Mouse (Mus musculus): ENCODE data around the gene Rbm5. TPM values are rescaled to one million over a fixed set of nuclear protein-coding genes. Genes with fewer than 3 reads are reported as not detected.
A peak's percentile ranks its signal among the peaks of the same experiment; 100 is the strongest.

The Rbm5 gene
- polyA plus RNA-seq, 1 experiment from 2014 or later: 119 TPM

- TF ChIP-seq EP300 (IDR thresholded peaks at IDR 0.05): no peak
- TF ChIP-seq CTCF (IDR thresholded peaks at IDR 0.05): no peak
- Histone ChIP-seq H3K27ac (ENCODE audit: low read length) (peak overlapping the region; percentile 81), H3K27me3 (replicated peaks; ENCODE audit: insufficient read depth, low read length) (no peaks in the 10 kb centered on the region), H3K4me3 (ENCODE audit: low read depth, low read length) (peak overlapping the region; percentile 54), H3K9ac (replicated peaks; ENCODE audit: low read depth) (peak overlapping the region; percentile 65), H3K36me3 (ENCODE audit: insufficient read depth, low read length) (peaks cover 7% of the 10 kb centered on the region; the same call in 1 of the 2 replicates), H3K4me1 (ENCODE audit: insufficient read depth, low read depth, low read length) (peaks cover 40% of the 10 kb centered on the region), H3K4me2 (replicated peaks; ENCODE audit: low read depth, low read length) (peak overlapping the region; percentile 80), H3K9me3 (ENCODE audit: low read length) (no peaks in the 10 kb centered on the region)
- 4% methylated on average over 17 of the region's 17 CpGs for WGBS
- ATAC-seq (no peak), DNase-seq (ENCODE audit: low spot score) (no peak)
Measured at GRCm38 (mm10) chr9:107707701-107708438, 62.9 kb downstream of the Rbm5 start.

DNA sequence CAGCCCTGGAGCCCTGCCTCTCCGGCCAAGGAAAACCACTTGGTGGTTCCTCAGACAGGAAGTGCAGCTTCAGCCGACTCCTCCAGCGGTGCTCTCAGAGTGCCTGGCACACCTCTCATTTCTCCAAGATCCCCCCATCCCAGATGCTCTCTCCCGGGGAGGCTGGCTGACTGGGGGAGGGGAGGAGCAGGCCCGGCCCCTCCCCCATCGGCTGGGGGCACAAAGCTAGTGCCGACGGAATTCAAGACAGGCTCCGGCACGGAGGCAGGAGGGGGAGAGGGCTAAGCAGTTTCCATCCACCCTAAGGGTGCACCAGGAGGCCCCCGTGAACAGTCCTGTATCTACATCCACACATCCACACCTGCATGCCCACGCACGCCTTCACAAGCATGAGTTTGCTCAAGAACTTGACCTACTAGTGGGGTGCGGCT, 64.0 kb downstream of the Rbm5 start:
- DNase-seq (ENCODE audit: low spot score) (peak; percentile 48), ATAC-seq (no peak)
- WGBS: 3% methylated on average over 14 of the region's 14 CpGs
- Histone ChIP-seq H3K36me3 (ENCODE audit: insufficient read depth, low read length) (peaks cover 7% of the 10 kb centered on the region; the same call in 1 of the 2 replicates), H3K27ac (ENCODE audit: low read length) (peak overlapping the region; percentile 81; the same call in 1 of the 2 replicates), H3K27me3 (replicated peaks; ENCODE audit: insufficient read depth, low read length) (no peaks in the 10 kb centered on the region), H3K4me3 (ENCODE audit: low read depth, low read length) (peak overlapping the region; percentile 54), H3K4me1 (ENCODE audit: insufficient read depth, low read depth, low read length) (peaks cover 46% of the 10 kb centered on the region), H3K4me2 (replicated peaks; ENCODE audit: low read depth, low read length) (peak overlapping the region; percentile 80), H3K9ac (replicated peaks; ENCODE audit: low read depth) (peak overlapping the region; percentile 26; the same call in 1 of the 2 replicates), H3K9me3 (ENCODE audit: low read length) (no peaks in the 10 kb centered on the region)
- no peak for TF ChIP-seq EP300 (IDR thresholded peaks at IDR 0.05)

GRCm38 (mm10) chr9:107703337-107704122, 67.3 kb downstream of the Rbm5 start:
- 42% methylated on average over 14 of the region's 14 CpGs for WGBS
- DNase-seq (ENCODE audit: low spot score) (peak; percentile 60), ATAC-seq (no peak)
- Histone ChIP-seq H3K9me3 (ENCODE audit: low read length) (no peaks in the 10 kb centered on the region), H3K4me1 (ENCODE audit: insufficient read depth, low read depth, low read length) (peaks cover 67% of the 10 kb centered on the region), H3K9ac (replicated peaks; ENCODE audit: low read depth) (no peak overlapping the region), H3K27me3 (replicated peaks; ENCODE audit: insufficient read depth, low read length) (no peaks in the 10 kb centered on the region), H3K4me3 (ENCODE audit: low read depth, low read length) (no peak overlapping the region), H3K36me3 (ENCODE audit: insufficient read depth, low read length) (peaks cover 7% of the 10 kb centered on the region; the same call in 1 of the 2 replicates), H3K27ac (ENCODE audit: low read length) (peak overlapping the region; percentile 87), H3K4me2 (replicated peaks; ENCODE audit: low read depth, low read length) (no peak overlapping the region)
- TF ChIP-seq EP300 (IDR thresholded peaks at IDR 0.05): no peak
- no peak for TF ChIP-seq CTCF (IDR thresholded peaks at IDR 0.05)

DNA sequence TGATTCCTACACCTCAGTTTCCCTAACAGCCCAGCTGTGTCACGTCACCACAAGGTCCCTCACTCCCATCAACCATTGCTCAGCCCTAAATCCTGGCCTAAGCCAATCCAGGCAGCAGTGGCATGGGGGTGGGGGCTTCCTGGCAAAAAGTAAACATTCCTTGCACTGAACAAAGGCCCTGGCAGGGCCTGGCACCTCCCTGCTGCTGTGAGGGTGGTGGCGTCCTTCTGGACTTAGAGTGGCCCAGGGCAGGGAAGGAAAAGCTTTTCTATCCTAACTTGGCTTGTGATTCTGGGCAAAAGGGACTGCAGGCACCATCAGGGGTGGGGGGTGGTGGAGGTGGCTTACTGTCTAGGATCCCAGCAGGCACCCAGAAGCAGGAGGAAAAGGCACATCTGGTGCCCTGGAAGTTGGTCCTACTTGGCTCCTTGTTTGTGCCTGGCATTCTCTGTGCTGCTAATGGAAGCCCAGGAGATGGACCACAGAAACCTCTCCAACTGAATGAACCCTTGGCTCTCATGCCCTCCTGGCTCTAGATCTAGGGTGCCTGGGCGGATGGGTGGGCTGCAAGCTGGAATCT, 68.1 kb downstream of the Rbm5 start:
- peak; percentile 69 for ATAC-seq
- H3K4me1 ChIP-seq (ENCODE audit: insufficient read depth, low read depth, low read length): peaks cover 68% of the 10 kb centered on the region
- H3K9me3 ChIP-seq (ENCODE audit: low read length): no peaks in the 10 kb centered on the region
- no peak overlapping the region for H3K9ac ChIP-seq (replicated peaks; ENCODE audit: low read depth)
- H3K36me3 ChIP-seq (ENCODE audit: insufficient read depth, low read length): peaks cover 7% of the 10 kb centered on the region; the same call in 1 of the 2 replicates
- no peak overlapping the region for H3K4me3 ChIP-seq (ENCODE audit: low read depth, low read length)
- peak overlapping the region; percentile 87 for H3K27ac ChIP-seq (ENCODE audit: low read length)
- peak; percentile 71 for DNase-seq (ENCODE audit: low spot score)
- no peaks in the 10 kb centered on the region for H3K27me3 ChIP-seq (replicated peaks; ENCODE audit: insufficient read depth, low read length)
- TF ChIP-seq CTCF (IDR thresholded peaks at IDR 0.05) (no peak), EP300 (IDR thresholded peaks at IDR 0.05) (peak; percentile 62; the same call in 1 of the 2 replicates)
- WGBS: 38% methylated on average over 3 of the region's 3 CpGs
- no peak overlapping the region for H3K4me2 ChIP-seq (replicated peaks; ENCODE audit: low read depth, low read length)

DNA sequence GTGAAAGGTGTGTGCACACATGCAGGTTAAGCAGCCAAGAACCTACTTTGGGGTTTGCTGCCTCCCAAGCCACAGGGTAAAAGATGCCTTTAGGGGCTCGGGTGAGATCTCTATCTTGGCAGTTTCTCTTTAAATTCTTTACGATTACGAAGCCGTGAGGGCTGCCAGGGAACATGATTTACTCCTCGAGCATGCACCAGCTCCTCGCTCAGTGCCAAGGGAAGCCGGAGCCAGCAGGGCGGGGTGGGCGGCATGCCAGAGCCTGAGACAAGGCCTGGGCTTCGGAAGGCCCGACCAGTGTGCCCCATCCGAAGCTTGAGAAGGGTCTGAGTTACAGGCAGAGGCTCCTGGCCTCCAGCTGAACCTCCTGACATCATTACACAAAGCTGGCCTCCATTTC, 69.2 kb downstream of the Rbm5 start:
- H3K4me1 ChIP-seq (ENCODE audit: insufficient read depth, low read depth, low read length): peaks cover 69% of the 10 kb centered on the region
- H3K36me3 ChIP-seq (ENCODE audit: insufficient read depth, low read length): peaks cover 7% of the 10 kb centered on the region; the same call in 1 of the 2 replicates
- 0 out of 2 replicates have a peak overlapping the region, but pooled peaks have one; percentile 12 for H3K4me2 ChIP-seq (replicated peaks; ENCODE audit: low read depth, low read length)
- DNase-seq (ENCODE audit: low spot score): peak; percentile 88
- no peak overlapping the region for H3K9ac ChIP-seq (replicated peaks; ENCODE audit: low read depth)
- no peaks in the 10 kb centered on the region for H3K9me3 ChIP-seq (ENCODE audit: low read length)
- peak; percentile 62 for ATAC-seq
- WGBS: 8% methylated on average over 12 of the region's 12 CpGs
- H3K27ac ChIP-seq (ENCODE audit: low read length): peak overlapping the region; percentile 87; the same call in 1 of the 2 replicates
- no peak overlapping the region for H3K4me3 ChIP-seq (ENCODE audit: low read depth, low read length)
- TF ChIP-seq CTCF (IDR thresholded peaks at IDR 0.05) (no peak), EP300 (IDR thresholded peaks at IDR 0.05) (0 out of 2 replicates have a peak, but pooled peaks have one; percentile 19)
- H3K27me3 ChIP-seq (replicated peaks; ENCODE audit: insufficient read depth, low read length): no peaks in the 10 kb centered on the region
